Mouse (Mus musculus): ENCODE measurements around the gene Stard10. TPM values are rescaled to one million over a fixed set of nuclear protein-coding genes. Genes with fewer than 3 reads are reported as not detected.

The Stard10 gene
- polyA plus RNA-seq, 1 experiment, result 58.2 TPM

DNA sequence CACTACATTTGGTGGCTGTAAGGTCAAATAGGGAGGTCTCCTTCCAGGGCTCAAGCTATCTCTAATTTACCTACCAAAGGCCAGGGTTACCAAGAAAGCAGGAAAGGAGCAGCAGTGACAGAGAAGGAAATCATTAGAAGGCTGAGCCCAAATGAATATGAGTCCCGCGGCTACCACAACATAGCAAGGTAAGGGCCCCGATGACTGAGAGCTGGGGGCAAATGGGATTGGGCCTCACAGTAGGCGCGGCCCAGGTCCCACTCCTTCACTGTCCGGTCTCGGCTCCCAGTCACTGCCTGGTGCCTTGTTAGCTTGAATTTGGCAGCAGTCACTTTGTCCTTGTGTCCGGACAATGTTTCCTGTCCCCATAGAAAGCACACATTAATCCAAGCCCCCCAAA lies 25.2 kb upstream of the Stard10 start:
- TF ChIP-seq CTCF (IDR thresholded peaks at IDR 0.05; ENCODE audit: low read depth, low read length) (no peak), POLR2A (IDR thresholded peaks at IDR 0.05; ENCODE audit: insufficient read depth, low read length) (no peak), EP300 (IDR thresholded peaks at IDR 0.05; ENCODE audit: insufficient read depth, low read depth, low read length) (no peak)
- Histone ChIP-seq H3K9ac (ENCODE audit: low read depth, poor library complexity, severe bottlenecking) (no peak overlapping the region), H3K9me3 (replicated peaks; ENCODE audit: control insufficient read depth, insufficient read depth, low read length, poor library complexity, severe bottlenecking) (no peaks in the 10 kb centered on the region), H3K4me3 (ENCODE audit: low read depth, low read length) (no peak overlapping the region), H3K4me1 (ENCODE audit: control insufficient read depth, insufficient read depth, low read length) (peaks cover 3% of the 10 kb centered on the region), H3K27ac (ENCODE audit: insufficient read depth, low read length) (no peak overlapping the region), H3K27me3 (ENCODE audit: control insufficient read depth, insufficient read depth, low read length, poor library complexity, severe bottlenecking) (no peaks in the 10 kb centered on the region), H3K36me3 (ENCODE audit: control insufficient read depth, insufficient read depth, low read length, poor library complexity, severe bottlenecking) (no peaks in the 10 kb centered on the region; the same call in 1 of the 2 replicates)

DNA sequence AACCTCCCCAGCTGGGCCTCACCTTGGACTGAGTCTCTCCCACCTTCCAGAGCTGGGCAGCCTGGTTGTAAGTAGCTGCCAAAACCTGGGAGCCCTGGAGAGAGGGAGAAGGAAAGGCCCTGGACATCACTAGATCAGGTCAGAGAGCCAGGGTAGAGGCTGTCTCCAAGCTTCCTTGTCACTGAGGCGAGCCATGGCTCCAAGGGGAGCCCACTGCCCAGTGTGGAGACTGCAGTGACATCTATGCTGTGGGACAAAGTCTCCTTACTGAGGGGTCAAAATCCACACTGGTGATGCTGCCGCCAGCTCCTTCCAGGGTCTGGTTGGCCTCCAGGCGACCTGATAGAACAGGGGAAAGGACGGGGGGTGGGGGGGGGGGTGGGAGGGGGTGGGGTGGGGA lies 24.8 kb upstream of the Stard10 start:
- no peaks in the 10 kb centered on the region for H3K36me3 ChIP-seq (ENCODE audit: control insufficient read depth, insufficient read depth, low read length, poor library complexity, severe bottlenecking)
- peaks cover 3% of the 10 kb centered on the region for H3K4me1 ChIP-seq (ENCODE audit: control insufficient read depth, insufficient read depth, low read length)
- no peak overlapping the region for H3K4me3 ChIP-seq (ENCODE audit: low read depth, low read length)
- H3K9ac ChIP-seq (ENCODE audit: low read depth, poor library complexity, severe bottlenecking), result no peak overlapping the region
- H3K9me3 ChIP-seq (replicated peaks; ENCODE audit: control insufficient read depth, insufficient read depth, low read length, poor library complexity, severe bottlenecking), result no peaks in the 10 kb centered on the region
- H3K27me3 ChIP-seq (ENCODE audit: control insufficient read depth, insufficient read depth, low read length, poor library complexity, severe bottlenecking), result no peaks in the 10 kb centered on the region
- TF ChIP-seq CTCF (IDR thresholded peaks at IDR 0.05; ENCODE audit: low read depth, low read length), result no peak
- no peak for TF ChIP-seq EP300 (IDR thresholded peaks at IDR 0.05; ENCODE audit: insufficient read depth, low read depth, low read length)
- no peak for TF ChIP-seq POLR2A (IDR thresholded peaks at IDR 0.05; ENCODE audit: insufficient read depth, low read length)
- no peak overlapping the region for H3K27ac ChIP-seq (ENCODE audit: insufficient read depth, low read length)

DNA sequence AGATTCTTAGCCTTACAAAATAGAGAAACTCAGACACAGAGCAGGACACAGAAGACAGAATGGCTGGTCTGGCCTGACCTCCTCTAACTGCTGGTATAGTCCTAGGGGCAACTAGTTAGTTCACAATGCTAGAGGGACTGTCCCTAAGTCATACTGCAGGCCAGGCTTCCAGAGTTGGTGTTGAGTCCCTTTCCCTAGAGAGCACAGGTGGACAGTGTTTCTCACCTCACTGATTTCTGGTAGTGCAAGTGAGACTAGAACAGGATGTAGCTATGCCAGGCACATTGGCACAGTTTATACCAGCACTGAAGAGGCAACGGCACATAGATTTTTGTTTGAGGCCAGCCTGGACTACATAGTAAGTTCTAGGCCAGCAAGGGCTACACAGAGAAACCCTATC lies 24.2 kb upstream of the Stard10 start:
- H3K9ac ChIP-seq (ENCODE audit: low read depth, poor library complexity, severe bottlenecking), result no peak overlapping the region
- H3K9me3 ChIP-seq (replicated peaks; ENCODE audit: control insufficient read depth, insufficient read depth, low read length, poor library complexity, severe bottlenecking), result no peaks in the 10 kb centered on the region
- H3K27ac ChIP-seq (ENCODE audit: insufficient read depth, low read length), result no peak overlapping the region
- no peaks in the 10 kb centered on the region for H3K36me3 ChIP-seq (ENCODE audit: control insufficient read depth, insufficient read depth, low read length, poor library complexity, severe bottlenecking)
- no peaks in the 10 kb centered on the region for H3K27me3 ChIP-seq (ENCODE audit: control insufficient read depth, insufficient read depth, low read length, poor library complexity, severe bottlenecking)
- no peak overlapping the region for H3K4me3 ChIP-seq (ENCODE audit: low read depth, low read length)
- TF ChIP-seq CTCF (IDR thresholded peaks at IDR 0.05; ENCODE audit: low read depth, low read length) (no peak), POLR2A (IDR thresholded peaks at IDR 0.05; ENCODE audit: insufficient read depth, low read length) (no peak), EP300 (IDR thresholded peaks at IDR 0.05; ENCODE audit: insufficient read depth, low read depth, low read length) (no peak)
- H3K4me1 ChIP-seq (ENCODE audit: control insufficient read depth, insufficient read depth, low read length), result peaks cover 3% of the 10 kb centered on the region

DNA sequence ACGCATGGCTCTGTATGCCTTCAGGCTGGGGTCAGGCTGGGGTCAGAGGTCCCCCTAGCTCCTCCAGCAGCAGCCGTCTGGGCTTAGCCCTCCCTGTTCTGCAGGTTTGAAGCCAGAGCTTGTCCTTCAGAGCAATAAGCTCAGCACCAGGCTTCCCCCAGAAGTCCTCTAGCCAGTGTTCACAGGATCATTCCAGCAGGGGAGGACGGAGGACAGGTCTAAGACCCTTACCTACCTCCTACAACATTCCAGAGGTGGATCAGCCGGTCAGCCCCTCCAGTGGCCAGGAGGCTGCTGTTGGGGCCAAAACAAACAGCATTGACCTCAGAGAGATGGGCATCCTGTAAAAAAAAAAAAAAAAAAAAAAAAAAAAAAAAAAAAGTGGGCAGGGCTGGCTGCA lies 23.7 kb upstream of the Stard10 start:
- no peaks in the 10 kb centered on the region for H3K9me3 ChIP-seq (replicated peaks; ENCODE audit: control insufficient read depth, insufficient read depth, low read length, poor library complexity, severe bottlenecking)
- H3K9ac ChIP-seq (ENCODE audit: low read depth, poor library complexity, severe bottlenecking), result no peak overlapping the region
- H3K27me3 ChIP-seq (ENCODE audit: control insufficient read depth, insufficient read depth, low read length, poor library complexity, severe bottlenecking), result no peaks in the 10 kb centered on the region
- H3K4me3 ChIP-seq (ENCODE audit: low read depth, low read length), result no peak overlapping the region
- TF ChIP-seq CTCF (IDR thresholded peaks at IDR 0.05; ENCODE audit: low read depth, low read length), result no peak
- peaks cover 3% of the 10 kb centered on the region for H3K4me1 ChIP-seq (ENCODE audit: control insufficient read depth, insufficient read depth, low read length)
- H3K36me3 ChIP-seq (ENCODE audit: control insufficient read depth, insufficient read depth, low read length, poor library complexity, severe bottlenecking), result no peaks in the 10 kb centered on the region
- H3K27ac ChIP-seq (ENCODE audit: insufficient read depth, low read length), result no peak overlapping the region

DNA sequence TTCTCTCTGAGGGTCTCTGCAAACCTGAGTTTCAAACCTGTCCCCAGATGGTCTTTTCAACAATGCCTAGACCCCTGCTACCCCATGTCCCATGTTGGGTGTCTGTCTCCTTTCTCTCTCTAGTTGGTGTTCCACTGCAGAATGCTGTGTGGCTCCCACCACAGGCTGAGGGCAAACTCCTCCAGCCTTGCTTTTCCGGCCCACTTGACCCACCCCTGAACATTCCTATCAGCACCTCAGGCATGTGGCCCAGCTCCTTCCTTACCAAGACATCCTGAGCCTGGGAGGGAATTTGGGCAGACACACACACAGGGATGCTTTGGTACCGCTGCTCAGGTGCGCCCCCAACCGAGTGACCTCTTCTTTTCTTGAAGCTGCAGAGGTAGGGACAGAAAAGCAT lies 23.3 kb upstream of the Stard10 start:
- no peak overlapping the region for H3K27ac ChIP-seq (ENCODE audit: insufficient read depth, low read length)
- no peak overlapping the region for H3K9ac ChIP-seq (ENCODE audit: low read depth, poor library complexity, severe bottlenecking)
- H3K9me3 ChIP-seq (replicated peaks; ENCODE audit: control insufficient read depth, insufficient read depth, low read length, poor library complexity, severe bottlenecking), result no peaks in the 10 kb centered on the region
- no peaks in the 10 kb centered on the region for H3K27me3 ChIP-seq (ENCODE audit: control insufficient read depth, insufficient read depth, low read length, poor library complexity, severe bottlenecking)
- no peak overlapping the region for H3K4me3 ChIP-seq (ENCODE audit: low read depth, low read length)
- TF ChIP-seq EP300 (IDR thresholded peaks at IDR 0.05; ENCODE audit: insufficient read depth, low read depth, low read length) (no peak), CTCF (IDR thresholded peaks at IDR 0.05; ENCODE audit: low read depth, low read length) (peak; percentile 34)
- no peaks in the 10 kb centered on the region for H3K36me3 ChIP-seq (ENCODE audit: control insufficient read depth, insufficient read depth, low read length, poor library complexity, severe bottlenecking)
- H3K4me1 ChIP-seq (ENCODE audit: control insufficient read depth, insufficient read depth, low read length), result peaks cover 3% of the 10 kb centered on the region

DNA sequence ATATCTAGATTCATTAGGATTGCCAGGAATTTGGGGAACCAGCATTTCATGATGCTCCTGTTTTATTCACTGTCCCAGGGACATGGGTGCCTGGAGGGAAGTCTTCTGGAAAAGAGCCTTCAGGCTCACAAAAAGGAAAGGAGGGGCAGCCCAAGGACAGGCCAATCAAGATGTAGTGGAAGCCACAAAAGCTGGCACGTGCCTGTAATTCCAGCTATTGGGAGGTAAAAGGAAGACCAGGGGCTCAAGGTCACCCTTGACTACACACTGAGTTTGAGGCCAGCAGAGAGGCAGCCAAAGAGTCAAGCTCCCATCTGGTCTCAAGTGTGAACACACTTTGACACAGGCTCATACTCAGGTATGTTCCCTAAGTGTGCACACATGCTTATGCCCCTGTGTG lies 21.4 kb upstream of the Stard10 start:
- Histone ChIP-seq H3K36me3 (ENCODE audit: control insufficient read depth, insufficient read depth, low read length, poor library complexity, severe bottlenecking) (no peaks in the 10 kb centered on the region), H3K9me3 (replicated peaks; ENCODE audit: control insufficient read depth, insufficient read depth, low read length, poor library complexity, severe bottlenecking) (no peaks in the 10 kb centered on the region), H3K9ac (ENCODE audit: low read depth, poor library complexity, severe bottlenecking) (no peak overlapping the region), H3K4me1 (ENCODE audit: control insufficient read depth, insufficient read depth, low read length) (peaks cover 3% of the 10 kb centered on the region), H3K4me3 (ENCODE audit: low read depth, low read length) (no peak overlapping the region), H3K27ac (ENCODE audit: insufficient read depth, low read length) (no peak overlapping the region), H3K27me3 (ENCODE audit: control insufficient read depth, insufficient read depth, low read length, poor library complexity, severe bottlenecking) (no peaks in the 10 kb centered on the region)
- no peak for TF ChIP-seq CTCF (IDR thresholded peaks at IDR 0.05; ENCODE audit: low read depth, low read length)
- 0 out of 2 replicates have a peak, but pooled peaks have one; percentile 5 for TF ChIP-seq EP300 (IDR thresholded peaks at IDR 0.05; ENCODE audit: insufficient read depth, low read depth, low read length)
- no peak for TF ChIP-seq POLR2A (IDR thresholded peaks at IDR 0.05; ENCODE audit: insufficient read depth, low read length)
